Mouse (Mus musculus) ES-E14 (cell line): Measurements from ENCODE around the gene Fscn3.

Experiments
- CHD2 ChIP-seq: IDR thresholded peaks from 2 replicates; pipeline ENCODE4 v1.6.1; 2014; ENCODE audit warnings: mild to moderate bottlenecking, low read depth, low read length, inconsistent platforms
- MAFK ChIP-seq: IDR thresholded peaks from 2 replicates; pipeline ENCODE4 v1.6.1; 2014; ENCODE audit warnings: mild to moderate bottlenecking, low read depth, low read length, inconsistent platforms; ENCODE audit not compliant: insufficient read depth
- ZNF384 ChIP-seq: IDR thresholded peaks from 2 replicates; pipeline ENCODE4 v1.6.1; 2012; ENCODE audit warnings: low read depth, low read length, inconsistent platforms

GRCm38 (mm10) chr6:28423767-28424695 is 3.6 kb upstream of the Fscn3 start:
- TF ChIP-seq CHD2 (no peak), MAFK (no peak), ZNF384 (no peak)
